Mouse (Mus musculus): ENCODE results near the gene Vnn3. TPM values are rescaled to one million over a fixed set of nuclear protein-coding genes. Genes with fewer than 3 reads are reported as not detected.
A peak's percentile ranks its signal among the peaks of the same experiment; 100 is the strongest.

Vnn3 gene
- total RNA-seq (2012; rRNA removed) = not detected in 2 replicates

DNA sequence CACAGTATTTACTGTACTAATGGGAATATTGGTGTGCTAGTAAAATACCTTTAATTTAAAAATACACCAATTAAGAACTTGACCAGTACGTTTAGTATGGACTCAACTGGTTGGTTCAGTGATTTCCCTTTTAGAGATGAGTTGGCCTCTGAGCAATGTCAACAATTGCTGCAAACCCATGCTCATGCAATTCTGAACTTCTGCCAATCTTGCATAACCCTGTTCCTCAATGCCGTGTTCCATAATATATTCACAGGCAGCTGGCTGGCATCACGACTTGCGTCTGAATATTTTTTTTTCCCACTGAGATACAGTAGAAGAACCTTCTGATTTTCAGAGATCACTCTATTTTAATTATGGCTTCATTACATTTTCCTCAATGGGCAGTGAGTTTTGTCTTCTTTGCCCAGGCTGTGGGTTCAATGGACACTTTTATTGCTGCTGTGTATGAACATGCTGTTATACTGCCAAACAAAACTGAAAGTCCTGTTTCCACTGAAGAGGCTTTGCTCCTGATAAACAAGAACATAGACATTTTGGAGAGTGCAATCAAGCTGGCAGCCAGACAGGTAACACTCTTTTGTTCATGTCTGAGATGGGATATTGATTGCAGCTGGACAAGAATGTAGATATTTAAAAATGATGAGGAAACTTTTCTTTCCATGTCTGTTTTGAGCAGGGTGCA, at the start of gene Vnn3:
Gene Vnn3 (plus strand): TSS at position 235 of the 685 bp plus-strand sequence.
- Histone ChIP-seq H3K27ac (ENCODE audit: insufficient read depth, low read depth, low read length, poor library complexity, severe bottlenecking) (no peak within 1 kb of the TSS), H3K36me3 (ENCODE audit: control insufficient read depth, insufficient read depth, low read length, poor library complexity, severe bottlenecking) (no peaks in the 10 kb centered on the region), H3K4me3 (ENCODE audit: insufficient read depth in 1 of 2, low read depth in 1 of 2, low read length in 2 of 2, poor library complexity in 1 of 2, severe bottlenecking in 1 of 2) (no peak within 1 kb of the TSS), H3K4me1 (ENCODE audit: control insufficient read depth in 2 of 2, insufficient read depth in 2 of 2, low read length in 2 of 2, poor library complexity in 1 of 2) (no peaks in the 10 kb centered on the region), H3K9ac (ENCODE audit: insufficient read depth, low read depth, low read length, poor library complexity, severe bottlenecking) (no peak within 1 kb of the TSS), H3K9me3 (ENCODE audit: control insufficient read depth, insufficient read depth, low read depth, low read length) (0 out of 2 replicates have a peak, but pooled peaks cover 2% of the 10 kb centered on the region)
- DNase-seq (ENCODE audit: low read depth, low spot score) = no peak
- TF ChIP-seq MAFK (IDR thresholded peaks at IDR 0.05; ENCODE audit: insufficient read depth, low read depth, low read length) (no peak), HCFC1 (IDR thresholded peaks at IDR 0.05; ENCODE audit: borderline replicate concordance, insufficient read depth, low read length) (no peak), CHD2 (IDR thresholded peaks at IDR 0.05; ENCODE audit: low read depth, low read length) (no peak), ZNF384 (IDR thresholded peaks at IDR 0.05; ENCODE audit: low read depth, low read length) (no peak), ZC3H11A (IDR thresholded peaks at IDR 0.05; ENCODE audit: borderline replicate concordance, low read depth, low read length) (no peak)
- in situ Hi-C loops (cut with MboI; ENCODE audit: low sequenced_read_pairs in 2 of 2, unreplicated experiment in 2 of 2) = no loop called here

DNA sequence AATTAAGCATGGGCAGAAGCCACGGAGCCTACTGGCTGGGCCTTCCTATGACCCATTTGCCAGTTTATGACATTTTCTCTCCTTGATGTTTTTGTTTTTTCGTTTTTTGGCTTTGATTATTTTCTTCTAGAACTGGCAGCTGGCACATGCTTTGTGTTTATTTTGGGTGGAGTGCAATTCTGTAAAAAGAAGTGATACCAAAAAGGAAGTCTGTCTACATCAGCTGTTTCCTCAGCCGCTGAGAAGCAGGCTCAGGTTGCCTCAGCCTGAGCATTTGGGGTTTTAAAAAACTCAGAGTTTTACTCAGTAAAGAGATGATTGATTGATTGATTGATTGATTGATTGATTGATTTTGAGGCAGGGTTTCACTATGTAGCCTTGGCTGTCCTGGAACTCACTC, 48.4 kb upstream of the Vnn3 start:
- no peak overlapping the region for H3K27ac ChIP-seq (ENCODE audit: insufficient read depth, low read depth, low read length, poor library complexity, severe bottlenecking)
- in situ Hi-C loops (cut with MboI; ENCODE audit: low sequenced_read_pairs in 2 of 2, unreplicated experiment in 2 of 2) = loop anchor here (25.0 kb wide), 3 partner anchors 284 to 509 kb away; partner anchors contain the start of genes Taar8a (in 1 of the 2), Taar8b (in 1 of the 2), Taar8c (in 1 of the 2) and Taar9 (in 1 of the 2)
- H3K4me3 ChIP-seq (ENCODE audit: insufficient read depth in 1 of 2, low read depth in 1 of 2, low read length in 2 of 2, poor library complexity in 1 of 2, severe bottlenecking in 1 of 2) = no peak overlapping the region
- TF ChIP-seq HCFC1 (IDR thresholded peaks at IDR 0.05; ENCODE audit: borderline replicate concordance, insufficient read depth, low read length) (no peak), ZNF384 (IDR thresholded peaks at IDR 0.05; ENCODE audit: low read depth, low read length) (no peak), CHD2 (IDR thresholded peaks at IDR 0.05; ENCODE audit: low read depth, low read length) (no peak), MAFK (IDR thresholded peaks at IDR 0.05; ENCODE audit: insufficient read depth, low read depth, low read length) (no peak), ZC3H11A (IDR thresholded peaks at IDR 0.05; ENCODE audit: borderline replicate concordance, low read depth, low read length) (no peak)
- H3K36me3 ChIP-seq (ENCODE audit: control insufficient read depth, insufficient read depth, low read length, poor library complexity, severe bottlenecking) = no peaks in the 10 kb centered on the region; the same call in 1 of the 2 replicates
- peaks cover 0 to 15% of the 10 kb centered on the region in 2 experiments; a peak in 2 of 4 replicates for H3K4me1 ChIP-seq (ENCODE audit: control insufficient read depth in 2 of 2, insufficient read depth in 2 of 2, low read length in 2 of 2, poor library complexity in 1 of 2)
- no peak overlapping the region for H3K9ac ChIP-seq (ENCODE audit: insufficient read depth, low read depth, low read length, poor library complexity, severe bottlenecking)
- no peak for DNase-seq (ENCODE audit: low read depth, low spot score)
- H3K9me3 ChIP-seq (ENCODE audit: control insufficient read depth, insufficient read depth, low read depth, low read length) = no peaks in the 10 kb centered on the region

DNA sequence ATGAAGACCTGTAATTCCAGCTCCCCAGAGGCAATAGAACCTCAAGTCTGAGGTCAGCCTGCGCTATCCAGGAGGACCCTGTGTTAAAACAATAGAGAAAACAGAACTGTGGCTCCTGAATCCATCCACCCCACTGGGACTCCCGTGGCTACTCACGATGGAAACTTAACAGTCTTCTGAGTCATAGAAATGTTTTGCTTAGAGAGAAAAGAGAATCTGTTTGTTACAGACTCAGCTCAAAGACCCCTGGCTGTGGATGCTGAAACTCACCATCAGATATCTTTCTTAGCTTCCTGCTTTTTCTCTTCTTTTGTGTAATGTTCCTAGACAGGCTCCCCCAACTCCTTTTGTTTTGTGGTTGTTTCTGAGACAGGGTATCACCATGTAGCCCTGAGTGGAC, 46.6 kb upstream of the Vnn3 start:
- H3K4me3 ChIP-seq (ENCODE audit: insufficient read depth in 1 of 2, low read depth in 1 of 2, low read length in 2 of 2, poor library complexity in 1 of 2, severe bottlenecking in 1 of 2) = no peak overlapping the region
- TF ChIP-seq ZC3H11A (IDR thresholded peaks at IDR 0.05; ENCODE audit: borderline replicate concordance, low read depth, low read length) = no peak
- no peak for TF ChIP-seq MAFK (IDR thresholded peaks at IDR 0.05; ENCODE audit: insufficient read depth, low read depth, low read length)
- TF ChIP-seq HCFC1 (IDR thresholded peaks at IDR 0.05; ENCODE audit: borderline replicate concordance, insufficient read depth, low read length) = no peak
- no peak for TF ChIP-seq ZNF384 (IDR thresholded peaks at IDR 0.05; ENCODE audit: low read depth, low read length)
- TF ChIP-seq CHD2 (IDR thresholded peaks at IDR 0.05; ENCODE audit: low read depth, low read length) = no peak
- H3K9me3 ChIP-seq (ENCODE audit: control insufficient read depth, insufficient read depth, low read depth, low read length) = no peaks in the 10 kb centered on the region
- no peak for DNase-seq (ENCODE audit: low read depth, low spot score)
- H3K4me1 ChIP-seq (ENCODE audit: control insufficient read depth in 2 of 2, insufficient read depth in 2 of 2, low read length in 2 of 2, poor library complexity in 1 of 2) = peaks cover 0 to 16% of the 10 kb centered on the region in 2 experiments; a peak in 2 of 4 replicates
- H3K9ac ChIP-seq (ENCODE audit: insufficient read depth, low read depth, low read length, poor library complexity, severe bottlenecking) = no peak overlapping the region
- no peaks in the 10 kb centered on the region for H3K36me3 ChIP-seq (ENCODE audit: control insufficient read depth, insufficient read depth, low read length, poor library complexity, severe bottlenecking)
- H3K27ac ChIP-seq (ENCODE audit: insufficient read depth, low read depth, low read length, poor library complexity, severe bottlenecking) = no peak overlapping the region
- in situ Hi-C loops (cut with MboI; ENCODE audit: low sequenced_read_pairs in 2 of 2, unreplicated experiment in 2 of 2) = loop anchor here (25.0 kb wide), 3 partner anchors 283 to 508 kb away; partner anchors contain the start of genes Taar8a (in 1 of the 2), Taar8b (in 1 of the 2), Taar8c (in 1 of the 2) and Taar9 (in 1 of the 2)

DNA sequence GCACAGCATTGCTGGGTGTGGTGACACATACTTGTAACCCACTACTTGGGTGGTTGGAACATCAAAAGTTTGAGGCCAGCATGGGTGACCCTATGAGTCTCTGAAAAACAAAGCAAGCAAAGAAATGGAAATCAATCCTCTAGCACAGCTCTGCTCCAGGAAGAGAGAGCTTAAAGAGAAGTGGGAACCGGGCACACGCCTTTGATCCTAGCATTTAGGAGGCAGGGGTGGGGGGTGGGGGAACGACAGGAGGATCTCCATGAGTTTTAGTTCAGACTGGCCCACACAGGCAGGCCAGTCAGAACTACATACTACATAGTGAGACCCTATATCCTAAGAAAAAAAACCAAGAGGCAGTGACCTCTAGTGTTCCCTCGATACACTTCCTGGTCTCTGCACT, 45.1 kb upstream of the Vnn3 start:
- H3K4me1 ChIP-seq (ENCODE audit: control insufficient read depth in 2 of 2, insufficient read depth in 2 of 2, low read length in 2 of 2, poor library complexity in 1 of 2) = peaks cover 0 to 19% of the 10 kb centered on the region in 2 experiments; a peak in 2 of 4 replicates
- in situ Hi-C loops (cut with MboI; ENCODE audit: low sequenced_read_pairs in 2 of 2, unreplicated experiment in 2 of 2) = loop anchor here (25.0 kb wide), 3 partner anchors 281 to 506 kb away; partner anchors contain the start of genes Taar8a (in 1 of the 2), Taar8b (in 1 of the 2), Taar8c (in 1 of the 2) and Taar9 (in 1 of the 2)
- no peak for DNase-seq (ENCODE audit: low read depth, low spot score)
- no peak overlapping the region for H3K9ac ChIP-seq (ENCODE audit: insufficient read depth, low read depth, low read length, poor library complexity, severe bottlenecking)
- no peak overlapping the region for H3K27ac ChIP-seq (ENCODE audit: insufficient read depth, low read depth, low read length, poor library complexity, severe bottlenecking)
- no peak overlapping the region for H3K4me3 ChIP-seq (ENCODE audit: insufficient read depth in 1 of 2, low read depth in 1 of 2, low read length in 2 of 2, poor library complexity in 1 of 2, severe bottlenecking in 1 of 2)
- H3K36me3 ChIP-seq (ENCODE audit: control insufficient read depth, insufficient read depth, low read length, poor library complexity, severe bottlenecking) = no peaks in the 10 kb centered on the region
- no peaks in the 10 kb centered on the region for H3K9me3 ChIP-seq (ENCODE audit: control insufficient read depth, insufficient read depth, low read depth, low read length)
- TF ChIP-seq CHD2 (IDR thresholded peaks at IDR 0.05; ENCODE audit: low read depth, low read length) = no peak
- TF ChIP-seq HCFC1 (IDR thresholded peaks at IDR 0.05; ENCODE audit: borderline replicate concordance, insufficient read depth, low read length) = no peak
- TF ChIP-seq ZNF384 (IDR thresholded peaks at IDR 0.05; ENCODE audit: low read depth, low read length) = no peak
- TF ChIP-seq MAFK (IDR thresholded peaks at IDR 0.05; ENCODE audit: insufficient read depth, low read depth, low read length) = 0 out of 2 replicates have a peak, but pooled peaks have one; percentile 31
- TF ChIP-seq ZC3H11A (IDR thresholded peaks at IDR 0.05; ENCODE audit: borderline replicate concordance, low read depth, low read length) = no peak

All from ES-E14 (cell line).